Mouse (Mus musculus) heart, embryonic 16.5 days (tissue): ENCODE measurements around the gene Mib2. TPM values are rescaled to one million over a fixed set of nuclear protein-coding genes. Genes with fewer than 3 reads are reported as not detected.
"Not testable (repeated sequence)": the region's sequence is repeated elsewhere in the genome, so short reads cannot be mapped to it uniquely, and the experiment has no call there.

Experiments
- ATAC-seq: fragments of 200-750 bp; cut with Nextera tagmentation; replicated peaks from 2 replicates; pipeline ENCODE4 v1.8.0; 2017; ENCODE audit warnings: moderate number of reproducible peaks; ENCODE audit not compliant: insufficient read depth, low FRiP score; ENCODE audit errors: extremely low read depth
- H3K27ac ChIP-seq: fragments of 300-500 bp; sonication (generic); 2 replicates; pipeline ENCODE4 v1.5.1; 2014; ENCODE audit warnings: mild to moderate bottlenecking, low read length, control low read depth, moderate library complexity
- H3K27me3 ChIP-seq: fragments of 300-500 bp; sonication (generic); 2 replicates; pipeline ENCODE4 v1.6.1; 2014; ENCODE audit warnings: low read length, mixed read lengths; ENCODE audit not compliant: control insufficient read depth, insufficient read depth
- H3K36me3 ChIP-seq: fragments of 300-500 bp; sonication (generic); 2 replicates; pipeline ENCODE4 v1.6.1; 2014; ENCODE audit not compliant: control insufficient read depth, insufficient read depth
- H3K4me1 ChIP-seq: fragments of 300-500 bp; sonication (generic); 2 replicates; pipeline ENCODE4 v1.6.1; 2014; ENCODE audit warnings: low read length, mixed read lengths; ENCODE audit not compliant: control insufficient read depth, insufficient read depth
- H3K4me2 ChIP-seq: fragments of 300-500 bp; sonication (generic); 2 replicates; pipeline ENCODE4 v1.6.1; 2014; ENCODE audit warnings: low read depth, mild to moderate bottlenecking, control low read depth, low read length
- H3K4me3 ChIP-seq: fragments of 300-500 bp; sonication (generic); 2 replicates; pipeline ENCODE4 v1.5.1; 2014; ENCODE audit warnings: mild to moderate bottlenecking, control low read depth, low read length
- H3K9ac ChIP-seq: fragments of 300-500 bp; sonication (generic); 2 replicates; pipeline ENCODE4 v1.6.1; 2014; ENCODE audit warnings: low read length, control low read depth
- H3K9me3 ChIP-seq: fragments of 300-500 bp; sonication (generic); replicated peaks from 2 replicates; pipeline ENCODE4 v1.6.1; 2016; ENCODE audit warnings: low read length; ENCODE audit not compliant: control insufficient read depth
- WGBS: fragments of 180-500 bp; shearing (Covaris S2); extraction: QIAGEN DNeasy Blood & Tissue Kit; methylation state at CpG from one replicate; pipeline ENCODE4 v1.1.7; 2014; 5-methylcytosine and 5-hydroxymethylcytosine counted together
- polyA plus RNA-seq: library from polyadenylated mRNA; unstranded; fragments of >200 nt; fragmentation: Nextera tagmentation; extraction: Ambion mirVana; gene quantifications from 2 replicates; pipeline ENCODE4 v1.2.1, GENCODE M21; 2015

Mib2 gene
- polyA plus RNA-seq, 1 experiment from 2014 or later, result 18.2 TPM

- not testable (repeated sequence) for ATAC-seq, H3K27me3 ChIP-seq, H3K4me3 ChIP-seq, H3K9me3 ChIP-seq, H3K27ac ChIP-seq, H3K4me2 ChIP-seq, H3K9ac ChIP-seq, H3K4me1 ChIP-seq
- 94% methylated on average over 2 of the region's 2 CpGs for WGBS
- peaks cover 58% of the 10 kb centered on the region for H3K36me3 ChIP-seq
Observed at GRCm38 (mm10) chr4:155645308-155645707, 23.7 kb downstream of the Mib2 start, which contains the start of gene Gm10563. Gene Gm10563 (minus strand): TSS chr4:155645408.

- Histone ChIP-seq H3K4me2 (no peak overlapping the region), H3K27ac (no peak overlapping the region), H3K27me3 (no peaks in the 10 kb centered on the region), H3K36me3 (peaks cover 55% of the 10 kb centered on the region), H3K9me3 (no peaks in the 10 kb centered on the region), H3K9ac (no peak overlapping the region), H3K4me3 (no peak overlapping the region), H3K4me1 (no peaks in the 10 kb centered on the region)
- 93% methylated on average over 1 of the region's 1 CpGs for WGBS
- no peak for ATAC-seq
Observed at GRCm38 (mm10) chr4:155643531-155643930, 25.5 kb downstream of the Mib2 start.

GRCm38 (mm10) chr4:155635766-155636499 is 33.1 kb downstream of the Mib2 start:
- Histone ChIP-seq H3K36me3 (peaks cover 69% of the 10 kb centered on the region), H3K4me3 (no peak overlapping the region), H3K9me3 (no peaks in the 10 kb centered on the region)

GRCm38 (mm10) chr4:155630267-155630666 is 38.7 kb downstream of the Mib2 start:
- WGBS, result 81% methylated on average over 6 of the region's 6 CpGs

More at GRCm38 (mm10) chr4:155635766-155636499, 33.1 kb downstream of the Mib2 start:
- Histone ChIP-seq H3K27me3 (no peaks in the 10 kb centered on the region), H3K27ac (no peak overlapping the region), H3K4me2 (no peak overlapping the region), H3K4me1 (no peaks in the 10 kb centered on the region), H3K9ac (no peak overlapping the region)
- no peak for ATAC-seq

GRCm38 (mm10) chr4:155624338-155625291 is 44.4 kb downstream of the Mib2 start, which contains the start of gene Cdk11b:
Gene Cdk11b (plus strand): TSS chr4:155624854.
- under 1% methylated on average over 84 of the region's 84 CpGs for WGBS
- H3K4me2 ChIP-seq, result peak within 1 kb of the TSS; percentile 86
- peak within 1 kb of the TSS; percentile 96 for H3K27ac ChIP-seq
- H3K9me3 ChIP-seq, result no peaks in the 10 kb centered on the region
- H3K4me3 ChIP-seq, result peak within 1 kb of the TSS; percentile 98
- peak within 1 kb of the TSS; percentile 94 for H3K9ac ChIP-seq
- peak; percentile 100 for ATAC-seq
- no peaks in the 10 kb centered on the region for H3K27me3 ChIP-seq
- H3K36me3 ChIP-seq, result peaks cover 37% of the 10 kb centered on the region
- H3K4me1 ChIP-seq, result peaks cover 8% of the 10 kb centered on the region

More at GRCm38 (mm10) chr4:155630267-155630666, 38.7 kb downstream of the Mib2 start:
- H3K27me3 ChIP-seq, result no peaks in the 10 kb centered on the region
- peaks cover 2% of the 10 kb centered on the region for H3K4me1 ChIP-seq
- no peak overlapping the region for H3K4me2 ChIP-seq
- H3K9me3 ChIP-seq, result no peaks in the 10 kb centered on the region
- H3K9ac ChIP-seq, result no peak overlapping the region
- no peak overlapping the region for H3K27ac ChIP-seq
- ATAC-seq, result no peak
- peaks cover 60% of the 10 kb centered on the region for H3K36me3 ChIP-seq
- no peak overlapping the region for H3K4me3 ChIP-seq

GRCm38 (mm10) chr4:155618321-155618720 is 50.7 kb downstream of the Mib2 start:
- H3K4me1 ChIP-seq, result no peaks in the 10 kb centered on the region
- H3K36me3 ChIP-seq, result peaks cover 50% of the 10 kb centered on the region
- H3K4me3 ChIP-seq, result no peak overlapping the region
- H3K27ac ChIP-seq, result no peak overlapping the region
- 81% methylated on average over 5 of the region's 5 CpGs for WGBS
- H3K9me3 ChIP-seq, result no peaks in the 10 kb centered on the region
- H3K4me2 ChIP-seq, result no peak overlapping the region
- H3K9ac ChIP-seq, result no peak overlapping the region
- no peak; the same call in 1 of the 2 replicates for ATAC-seq
- no peaks in the 10 kb centered on the region for H3K27me3 ChIP-seq

- H3K27ac ChIP-seq, result no peak overlapping the region
- no peak overlapping the region for H3K4me2 ChIP-seq
- H3K9me3 ChIP-seq, result no peaks in the 10 kb centered on the region
- no peak overlapping the region for H3K4me3 ChIP-seq
- H3K36me3 ChIP-seq, result peaks cover 55% of the 10 kb centered on the region
- no peak overlapping the region for H3K9ac ChIP-seq
- no peaks in the 10 kb centered on the region for H3K27me3 ChIP-seq
- ATAC-seq, result no peak
- H3K4me1 ChIP-seq, result no peaks in the 10 kb centered on the region
- WGBS, result 95% methylated on average over 3 of the region's 3 CpGs
Observed at GRCm38 (mm10) chr4:155613264-155613663, 55.7 kb downstream of the Mib2 start.

GRCm38 (mm10) chr4:155611860-155612259 is 57.1 kb downstream of the Mib2 start:
- Histone ChIP-seq H3K4me3 (no peak overlapping the region), H3K9me3 (no peaks in the 10 kb centered on the region), H3K4me1 (no peaks in the 10 kb centered on the region), H3K9ac (no peak overlapping the region), H3K4me2 (no peak overlapping the region), H3K27me3 (no peaks in the 10 kb centered on the region), H3K36me3 (peaks cover 42% of the 10 kb centered on the region), H3K27ac (no peak overlapping the region)
- ATAC-seq, result no peak
- WGBS, result 83% methylated on average over 3 of the region's 3 CpGs

GRCm38 (mm10) chr4:155606825-155607224 is 62.2 kb downstream of the Mib2 start:
- no peak overlapping the region for H3K27ac ChIP-seq
- peaks cover 7% of the 10 kb centered on the region for H3K4me1 ChIP-seq
- no peak overlapping the region for H3K4me2 ChIP-seq
- no peak overlapping the region for H3K9ac ChIP-seq
- H3K27me3 ChIP-seq, result no peaks in the 10 kb centered on the region
- no peak for ATAC-seq
- H3K36me3 ChIP-seq, result peaks cover 17% of the 10 kb centered on the region
- H3K9me3 ChIP-seq, result no peaks in the 10 kb centered on the region
- WGBS, result 75% methylated on average over 2 of the region's 2 CpGs
- H3K4me3 ChIP-seq, result no peak overlapping the region
